Mouse (Mus musculus) lung, postnatal 0 days (tissue): ENCODE results near the gene Adm2.

Source experiments
- CTCF ChIP-seq: IDR thresholded peaks from 2 replicates; pipeline ENCODE4 v1.5.1; 2016; ENCODE audit warnings: antibody characterized with exemption, mild to moderate bottlenecking
- EP300 ChIP-seq: IDR thresholded peaks from 2 replicates; pipeline ENCODE4 v1.6.1; 2016; ENCODE audit warnings: antibody characterized with exemption, mild to moderate bottlenecking, control low read depth

GRCm38 (mm10) chr15:89352054-89352453, 29.5 kb downstream of the Adm2 start:
- TF ChIP-seq CTCF (no peak), EP300 (no peak)
